Mouse (Mus musculus) CH12.LX (cell line): Measurements from ENCODE around the gene Asb16. TPM values are rescaled to one million over a fixed set of nuclear protein-coding genes. Genes with fewer than 3 reads are reported as not detected.

Experiments
- DNase-seq: peaks from one replicate; pipeline ENCODE4 v3.0.0-alpha.2; 2013; ENCODE audit errors: extremely low read depth
- H3K27ac ChIP-seq: 2 replicates; pipeline ENCODE4 v1.5.1; 2012; ENCODE audit warnings: low read depth, mild to moderate bottlenecking, control low read depth, moderate library complexity; ENCODE audit not compliant: insufficient read depth
- H3K27me3 ChIP-seq: replicated peaks from 2 replicates; pipeline ENCODE3; 2012; ENCODE audit warnings: inconsistent platforms
- H3K36me3 ChIP-seq, 2 experiments: replicated peaks in 1 of 2; 2 replicates each; pipeline versions ENCODE3 to v1.6.1; 2012; ENCODE audit warnings: inconsistent platforms in 1 of 2, low read length in 1 of 2, mild to moderate bottlenecking in 1 of 2, mixed read lengths in 1 of 2, moderate library complexity in 1 of 2; ENCODE audit not compliant: control insufficient read depth in 1 of 2, insufficient read depth in 1 of 2
- H3K4me1 ChIP-seq, 2 experiments: 2 replicates each; pipeline ENCODE4 v1.6.1; 2012; ENCODE audit warnings: inconsistent platforms in 1 of 2, moderate library complexity in 1 of 2; ENCODE audit not compliant: insufficient read depth in 2 of 2, control insufficient read depth in 1 of 2
- H3K4me2 ChIP-seq: 2 replicates; pipeline ENCODE4 v1.6.1; 2012; ENCODE audit warnings: low read depth, mild to moderate bottlenecking, control low read depth; ENCODE audit not compliant: poor library complexity, insufficient read depth, severe bottlenecking
- H3K4me3 ChIP-seq, 3 experiments: fragments of 150-350 bp in 1 of 3; sonication (generic) in 1 of 3; replicated peaks in 1 of 3; 2 replicates each; pipeline versions ENCODE3 to v1.5.1; 2011 to 2012; ENCODE audit warnings: low read depth in 2 of 3, low read length in 2 of 3, mild to moderate bottlenecking in 2 of 3, moderate library complexity in 2 of 3, control low read depth in 1 of 3, improper control_type of control experiment in 1 of 3, inconsistent platforms in 1 of 3, mixed read lengths in 1 of 3; ENCODE audit not compliant: poor library complexity in 1 of 3
- H3K79me2 ChIP-seq: replicated peaks from 2 replicates; pipeline ENCODE4 v1.6.1; 2012; ENCODE audit warnings: mild to moderate bottlenecking, moderate library complexity; ENCODE audit not compliant: control insufficient read depth, poor library complexity, insufficient read depth, severe bottlenecking; ENCODE audit errors: extremely low read depth
- H3K9ac ChIP-seq: 2 replicates; pipeline ENCODE4 v1.6.1; 2012; ENCODE audit warnings: low read depth, mild to moderate bottlenecking, control low read depth, moderate library complexity; ENCODE audit not compliant: insufficient read depth
- H3K9me3 ChIP-seq: replicated peaks from 2 replicates; pipeline ENCODE3; 2012; ENCODE audit warnings: low read length, inconsistent platforms, mixed read lengths
- BHLHE40 ChIP-seq: IDR thresholded peaks from 2 replicates; pipeline ENCODE4 v1.6.1; 2011; ENCODE audit warnings: mild to moderate bottlenecking, low read depth, low read length, improper control_type of control experiment
- CHD1 ChIP-seq: IDR thresholded peaks from 2 replicates; pipeline ENCODE4 v1.6.1; 2012; ENCODE audit warnings: low read depth, low read length, improper control_type of control experiment, inconsistent platforms
- CHD2 ChIP-seq: IDR thresholded peaks from 2 replicates; pipeline ENCODE4 v1.6.1; 2011; ENCODE audit warnings: low read length, improper control_type of control experiment
- CTCF ChIP-seq, 2 experiments: IDR thresholded peaks in 1 of 2; conservative IDR thresholded peaks in 1 of 2; 2 replicates each; pipeline ENCODE4 v1.5.1; 2011 to 2012; ENCODE audit warnings: low read depth in 2 of 2, low read length in 2 of 2, improper control_type of control experiment in 1 of 2, inconsistent platforms in 1 of 2, mild to moderate bottlenecking in 1 of 2, moderate library complexity in 1 of 2
- E2F4 ChIP-seq: IDR thresholded peaks from 2 replicates; pipeline ENCODE4 v1.6.1; 2011; ENCODE audit warnings: low read depth, low read length, improper control_type of control experiment; ENCODE audit not compliant: insufficient replicate concordance
- ELF1 ChIP-seq: IDR thresholded peaks from 2 replicates; pipeline ENCODE4 v1.6.1; 2014; ENCODE audit warnings: low read depth, mild to moderate bottlenecking, inconsistent platforms, low read length, improper control_type of control experiment
- ETS1 ChIP-seq: conservative IDR thresholded peaks from 2 replicates; pipeline ENCODE4 v1.6.1; 2012; ENCODE audit warnings: low read depth, mild to moderate bottlenecking, inconsistent platforms, low read length, improper control_type of control experiment, moderate library complexity
- HCFC1 ChIP-seq: IDR thresholded peaks from 2 replicates; pipeline ENCODE4 v1.6.1; 2012; ENCODE audit warnings: low read depth, mild to moderate bottlenecking, inconsistent platforms, low read length, improper control_type of control experiment
- IRF4 ChIP-seq: IDR thresholded peaks from 2 replicates; pipeline ENCODE4 v1.6.1; 2014; ENCODE audit warnings: low read depth, mild to moderate bottlenecking, inconsistent platforms, low read length, improper control_type of control experiment
- JUN ChIP-seq: IDR thresholded peaks from 2 replicates; pipeline ENCODE4 v1.6.1; 2011; ENCODE audit warnings: low read depth, mild to moderate bottlenecking, low read length, improper control_type of control experiment, moderate library complexity; ENCODE audit not compliant: insufficient read depth
- JUND ChIP-seq: conservative IDR thresholded peaks from 2 replicates; pipeline ENCODE4 v1.6.1; 2011; ENCODE audit warnings: low read depth, low read length, improper control_type of control experiment
- KAT2A ChIP-seq: IDR thresholded peaks from 2 replicates; pipeline ENCODE4 v1.6.1; 2012; ENCODE audit warnings: low read length, improper control_type of control experiment, inconsistent platforms; ENCODE audit not compliant: insufficient replicate concordance
- MAX ChIP-seq: IDR thresholded peaks from 2 replicates; pipeline ENCODE4 v1.6.1; 2011; ENCODE audit warnings: low read length, improper control_type of control experiment
- MAZ ChIP-seq: IDR thresholded peaks from 2 replicates; pipeline ENCODE4 v1.6.1; 2012; ENCODE audit warnings: low read depth, mild to moderate bottlenecking, inconsistent platforms, low read length, improper control_type of control experiment, moderate library complexity
- MEF2A ChIP-seq: IDR thresholded peaks from 2 replicates; pipeline ENCODE4 v1.6.1; 2014; ENCODE audit warnings: low read depth, mild to moderate bottlenecking, inconsistent platforms, low read length, improper control_type of control experiment, borderline replicate concordance
- MXI1 ChIP-seq: IDR thresholded peaks from 2 replicates; pipeline ENCODE4 v1.6.1; 2011; ENCODE audit warnings: mild to moderate bottlenecking, low read depth, low read length, improper control_type of control experiment
- MYC ChIP-seq: IDR thresholded peaks from 2 replicates; pipeline ENCODE4 v1.6.1; 2011; ENCODE audit warnings: low read depth, mild to moderate bottlenecking, improper control_type of control experiment, low read length
- NELFE ChIP-seq: IDR thresholded peaks from 2 replicates; pipeline ENCODE4 v1.6.1; 2011; ENCODE audit warnings: low read depth, low read length, improper control_type of control experiment
- NRF1 ChIP-seq: IDR thresholded peaks from 2 replicates; pipeline ENCODE4 v1.6.1; 2014; ENCODE audit warnings: low read depth, mild to moderate bottlenecking, inconsistent platforms, low read length, improper control_type of control experiment, moderate library complexity
- PAX5 ChIP-seq: IDR thresholded peaks from 2 replicates; pipeline ENCODE4 v1.6.1; 2012; ENCODE audit warnings: low read length, inconsistent platforms, mixed read lengths
- POLR2A ChIP-seq: IDR thresholded peaks from 2 replicates; pipeline ENCODE4 v1.6.1; 2011; ENCODE audit warnings: low read depth, mild to moderate bottlenecking, improper control_type of control experiment, low read length
- POLR2AphosphoS2 ChIP-seq: IDR thresholded peaks from 2 replicates; pipeline ENCODE4 v1.6.1; 2011; ENCODE audit warnings: low read depth, low read length, improper control_type of control experiment
- RAD21 ChIP-seq: IDR thresholded peaks from 2 replicates; pipeline ENCODE4 v1.6.1; 2011; ENCODE audit warnings: low read depth, mild to moderate bottlenecking, low read length, improper control_type of control experiment, moderate library complexity
- RCOR1 ChIP-seq: conservative IDR thresholded peaks from 2 replicates; pipeline ENCODE4 v1.6.1; 2012; ENCODE audit warnings: low read depth, mild to moderate bottlenecking, inconsistent platforms, low read length, improper control_type of control experiment
- SIN3A ChIP-seq: IDR thresholded peaks from 2 replicates; pipeline ENCODE4 v1.6.1; 2012; ENCODE audit warnings: low read length, improper control_type of control experiment, inconsistent platforms
- SMC3 ChIP-seq: IDR thresholded peaks from 2 replicates; pipeline ENCODE4 v1.6.1; 2011; ENCODE audit warnings: low read depth, low read length, improper control_type of control experiment
- TBP ChIP-seq: conservative IDR thresholded peaks from 2 replicates; pipeline ENCODE4 v1.6.1; 2011; ENCODE audit warnings: low read depth, low read length, improper control_type of control experiment
- TCF12 ChIP-seq: IDR thresholded peaks from 2 replicates; pipeline ENCODE4 v1.6.1; 2014; ENCODE audit warnings: low read depth, mild to moderate bottlenecking, inconsistent platforms, low read length, improper control_type of control experiment
- UBTF ChIP-seq: IDR thresholded peaks from 2 replicates; pipeline ENCODE4 v1.6.1; 2012; ENCODE audit warnings: low read depth, mild to moderate bottlenecking, inconsistent platforms, low read length, improper control_type of control experiment, moderate library complexity
- USF2 ChIP-seq: conservative IDR thresholded peaks from 2 replicates; pipeline ENCODE4 v1.6.1; 2011; ENCODE audit warnings: low read depth, low read length, improper control_type of control experiment
- ZC3H11A ChIP-seq: IDR thresholded peaks from 2 replicates; pipeline ENCODE4 v1.6.1; 2012; ENCODE audit warnings: low read depth, mild to moderate bottlenecking, inconsistent platforms, low read length, improper control_type of control experiment
- ZKSCAN1 ChIP-seq: IDR thresholded peaks from 2 replicates; pipeline ENCODE4 v1.6.1; 2012; ENCODE audit warnings: low read depth, inconsistent platforms, low read length, improper control_type of control experiment, borderline replicate concordance
- ZMIZ1 ChIP-seq: IDR thresholded peaks from 2 replicates; pipeline ENCODE4 v1.6.1; 2012; ENCODE audit warnings: low read depth, mild to moderate bottlenecking, inconsistent platforms, low read length, improper control_type of control experiment
- ZNF384 ChIP-seq: IDR thresholded peaks from 2 replicates; pipeline ENCODE4 v1.6.1; 2012; ENCODE audit warnings: low read depth, low read length, improper control_type of control experiment, inconsistent platforms
- dilution Hi-C: fragments of 300-500 bp; cut with MboI; formaldehyde crosslinking; loops from 2 replicates; pipeline ENCODE4 v1.14.3; 2020; ENCODE audit warnings: low sequenced_read_pairs; ENCODE audit not compliant: extremely low pct_unique_long_range_greater_than_20kb, extremely low pct_ligation_motif_present
- in situ Hi-C: fragments of 300-500 bp; cut with MboI; formaldehyde crosslinking; loops from 3 replicates; pipeline ENCODE4 v1.14.3; 2019; ENCODE audit warnings: low sequenced_read_pairs, low pct_ligation_motif_present, low pct_unique_long_range_greater_than_20kb, mixed read lengths
- polyA plus RNA-seq: library from polyadenylated mRNA; unstranded; fragments of >175 nt; gene quantifications from 2 replicates; pipeline ENCODE4 v1.2.1, GENCODE M21; 2012; ENCODE audit warnings: low read depth; ENCODE audit not compliant: insufficient read length
- total RNA-seq, 2 experiments: library from RNA; depleted of rRNA; stranded (reverse); fragments of 300-350 nt in 1 of 2; fragments of >200 nt in 1 of 2; gene quantifications; 2 replicates each; pipeline ENCODE4 v1.2.3; 2012 to 2014

Asb16 gene
- total and polyA plus RNA-seq, 3 experiments, result not detected

DNA sequence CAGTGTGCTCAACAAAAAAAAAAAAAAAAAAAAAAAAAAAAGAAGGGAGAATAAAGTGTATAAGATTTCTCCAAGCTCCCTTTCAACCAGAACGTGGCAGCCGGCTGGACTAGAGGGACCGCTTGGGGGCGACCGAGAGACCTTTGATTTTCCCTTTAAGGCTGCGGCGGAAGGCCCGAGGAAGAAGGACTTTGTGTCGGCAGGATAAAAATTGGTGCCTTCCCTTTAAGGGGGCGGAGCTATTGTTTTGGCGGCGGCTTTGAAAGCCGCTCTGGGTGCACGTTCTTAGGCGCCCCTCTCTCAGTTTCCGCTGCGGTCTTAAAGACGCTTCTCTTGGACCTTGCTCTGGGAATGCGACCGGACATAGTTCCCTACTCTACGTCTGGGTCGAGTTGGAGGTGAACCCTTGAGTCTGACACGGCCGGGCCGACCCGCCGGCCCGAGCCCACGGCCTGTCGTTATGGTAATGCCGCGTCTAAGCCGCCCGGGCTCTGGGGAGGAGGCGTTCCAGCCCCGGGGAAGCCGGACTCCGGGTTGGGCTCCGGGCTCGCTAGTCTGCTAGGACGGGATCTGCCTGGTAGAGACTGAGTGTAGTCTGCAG lies 19.8 kb upstream of the Asb16 start, which contains the start of gene BC030867:
TSS of gene BC030867 (plus strand) at position 253 of the 601 bp plus-strand sequence.
- Histone ChIP-seq H3K4me1 (peaks cover 8 to 28% of the 10 kb centered on the region in 2 experiments), H3K27ac (no peak within 1 kb of the TSS), H3K4me2 (peak within 1 kb of the TSS; percentile 67), H3K9ac (peak within 1 kb of the TSS; percentile 55), H3K27me3 (peaks cover 11% of the 10 kb centered on the region), H3K4me3 (peak within 1 kb of the TSS; percentile 76 to 98 (median 78)), H3K36me3 (peaks cover 9 to 31% of the 10 kb centered on the region in 2 experiments), H3K9me3 (peaks cover 3% of the 10 kb centered on the region), H3K79me2 (peaks cover 3% of the 10 kb centered on the region; the same call in 1 of the 2 replicates)
- DNase-seq, result peak; percentile 99
- dilution Hi-C loops, result no loop called here
- in situ Hi-C loops, result no loop called here
- TF ChIP-seq MEF2A (peak; percentile 48; the same call in 1 of the 2 replicates), RCOR1 (no peak), JUN (no peak), CHD2 (no peak), E2F4 (peak; percentile 98), NRF1 (no peak), SMC3 (peak; percentile 57), RAD21 (peak; percentile 19), UBTF (peak; percentile 99), PAX5 (no peak), MAX (peak; percentile 82), JUND (no peak), IRF4 (peak; percentile 58), USF2 (no peak; the same call in 1 of the 2 replicates), KAT2A (peak; percentile 68; the same call in 1 of the 2 replicates), ZKSCAN1 (no peak), NELFE (peak; percentile 81), CTCF (conservative IDR thresholded peaks at IDR 0.05 in 1 of 2, IDR thresholded peaks at IDR 0.05 in 1 of 2; ENCODE audit: low read depth in 2 of 2, low read length in 2 of 2) (peak; percentile 39 to 87; a peak in 3 of 4 replicates), POLR2A (peak; percentile 89), ZMIZ1 (peak; percentile 56; the same call in 1 of the 2 replicates), SIN3A (peak; percentile 100), ZNF384 (peak; percentile 88), ZC3H11A (no peak), BHLHE40 (peak; percentile 82), TCF12 (peak; percentile 77), CHD1 (no peak), ETS1 (no peak), MYC (peak; percentile 88), ELF1 (peak; percentile 90), HCFC1 (peak; percentile 79), MAZ (no peak), TBP (peak; percentile 83; the same call in 1 of the 2 replicates), POLR2AphosphoS2 (no peak; the same call in 1 of the 2 replicates), MXI1 (peak; percentile 99)
